Mouse (Mus musculus): ENCODE measurements around the gene Mgp. TPM values are rescaled to one million over a fixed set of nuclear protein-coding genes. Genes with fewer than 3 reads are reported as not detected.
A peak's percentile ranks its signal among the peaks of the same experiment; 100 is the strongest.
"Not testable (repeated sequence)": the region's sequence is repeated elsewhere in the genome, so short reads cannot be mapped to it uniquely, and the experiment has no call there.

Mgp gene
- polyA plus RNA-seq, 1 experiment, result 93.7 TPM

DNA sequence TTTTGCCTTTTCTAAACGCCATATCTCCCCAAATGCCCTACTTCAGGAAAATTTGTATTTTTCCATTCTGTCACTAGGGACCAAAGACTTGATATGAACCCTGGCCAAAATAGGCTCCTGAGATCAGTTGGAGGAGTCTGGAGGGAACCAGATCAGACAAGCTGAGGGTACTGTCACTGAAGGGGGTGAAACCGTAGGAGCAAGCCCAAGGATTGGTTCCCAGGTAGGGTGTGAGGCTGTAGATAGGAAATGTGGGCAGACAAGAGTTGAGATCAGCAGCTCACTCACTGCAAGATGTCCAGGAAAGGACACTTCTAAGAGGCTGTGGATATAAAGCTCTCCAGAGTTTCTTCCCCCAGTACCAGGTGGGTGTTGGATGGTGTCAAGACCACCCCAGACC is 16.4 kb upstream of the Mgp start:
- H3K4me1 ChIP-seq (ENCODE audit: control insufficient read depth, insufficient read depth, low read length), result no peaks in the 10 kb centered on the region
- no peak for DNase-seq
- 0 out of 2 replicates have a peak overlapping the region, but pooled peaks have one; percentile 6 for H3K27ac ChIP-seq (ENCODE audit: insufficient read depth, low read length)
- H3K4me3 ChIP-seq (replicated peaks; ENCODE audit: insufficient read depth, low read depth, low read length), result no peak overlapping the region
- TF ChIP-seq CTCF (IDR thresholded peaks at IDR 0.05; ENCODE audit: borderline replicate concordance, insufficient read depth, low read depth, low read length) (no peak), POLR2A (IDR thresholded peaks at IDR 0.05; ENCODE audit: borderline replicate concordance, insufficient read depth, low read length) (no peak)
- H3K27me3 ChIP-seq (ENCODE audit: control insufficient read depth, insufficient read depth, low read length), result no peaks in the 10 kb centered on the region
- WGBS, result 83% methylated on average over 2 of the region's 2 CpGs

DNA sequence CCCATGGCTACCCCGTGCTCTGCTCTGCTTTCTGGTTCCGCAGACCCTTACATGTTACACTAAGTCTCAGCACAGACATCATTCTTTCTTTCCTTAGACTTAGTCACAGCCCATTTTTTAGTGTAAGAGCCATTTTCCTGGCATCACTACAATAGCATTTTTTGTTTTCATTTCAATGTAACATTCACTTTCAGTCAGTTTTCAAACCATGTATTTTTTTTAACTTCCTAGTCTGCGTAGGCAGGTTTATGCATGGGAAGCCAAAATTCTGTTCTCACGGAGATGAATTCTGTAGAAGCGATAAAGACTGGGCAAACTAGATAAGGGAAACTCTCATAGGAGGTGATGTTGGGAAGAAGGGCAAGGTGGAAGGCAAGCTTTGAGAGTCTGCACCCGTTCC is 13.9 kb upstream of the Mgp start:
- H3K27me3 ChIP-seq (ENCODE audit: control insufficient read depth, insufficient read depth, low read length), result no peaks in the 10 kb centered on the region
- DNase-seq, result no peak

DNA sequence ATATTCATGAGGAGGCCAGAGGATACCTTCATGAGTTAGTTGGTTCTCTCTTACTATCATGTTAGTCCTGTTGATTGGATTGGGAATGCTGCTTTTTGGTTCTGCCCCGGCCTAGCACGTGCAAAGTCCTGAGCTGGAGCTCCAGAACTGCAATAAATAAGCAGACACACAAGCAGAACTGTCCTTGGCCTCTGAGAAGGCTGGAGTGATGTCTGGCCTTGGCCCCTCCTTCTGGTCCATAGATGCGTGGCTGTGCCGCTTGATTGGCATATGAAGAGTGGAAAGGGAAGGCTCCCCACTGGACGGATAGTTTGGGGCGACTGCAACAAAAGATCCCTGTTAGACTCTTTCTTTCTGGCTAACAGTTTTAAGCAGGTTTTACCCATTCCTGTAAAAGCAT is 13.4 kb upstream of the Mgp start:
- DNase-seq, result no peak
- Histone ChIP-seq H3K27ac (ENCODE audit: insufficient read depth, low read length) (no peak overlapping the region), H3K27me3 (ENCODE audit: control insufficient read depth, insufficient read depth, low read length) (no peaks in the 10 kb centered on the region), H3K4me1 (ENCODE audit: control insufficient read depth, insufficient read depth, low read length) (no peaks in the 10 kb centered on the region), H3K4me3 (replicated peaks; ENCODE audit: insufficient read depth, low read depth, low read length) (no peak overlapping the region)
- 71% methylated on average over 6 of the region's 6 CpGs for WGBS
- TF ChIP-seq CTCF (IDR thresholded peaks at IDR 0.05; ENCODE audit: borderline replicate concordance, insufficient read depth, low read depth, low read length), result no peak
- TF ChIP-seq POLR2A (IDR thresholded peaks at IDR 0.05; ENCODE audit: borderline replicate concordance, insufficient read depth, low read length), result no peak

More for the DNA sequence above, 13.9 kb upstream of the Mgp start:
- Histone ChIP-seq H3K27ac (ENCODE audit: insufficient read depth, low read length) (no peak overlapping the region), H3K4me3 (replicated peaks; ENCODE audit: insufficient read depth, low read depth, low read length) (no peak overlapping the region), H3K4me1 (ENCODE audit: control insufficient read depth, insufficient read depth, low read length) (no peaks in the 10 kb centered on the region)
- TF ChIP-seq CTCF (IDR thresholded peaks at IDR 0.05; ENCODE audit: borderline replicate concordance, insufficient read depth, low read depth, low read length) (no peak), POLR2A (IDR thresholded peaks at IDR 0.05; ENCODE audit: borderline replicate concordance, insufficient read depth, low read length) (no peak)
- WGBS, result 94% methylated on average over 6 of the region's 6 CpGs

DNA sequence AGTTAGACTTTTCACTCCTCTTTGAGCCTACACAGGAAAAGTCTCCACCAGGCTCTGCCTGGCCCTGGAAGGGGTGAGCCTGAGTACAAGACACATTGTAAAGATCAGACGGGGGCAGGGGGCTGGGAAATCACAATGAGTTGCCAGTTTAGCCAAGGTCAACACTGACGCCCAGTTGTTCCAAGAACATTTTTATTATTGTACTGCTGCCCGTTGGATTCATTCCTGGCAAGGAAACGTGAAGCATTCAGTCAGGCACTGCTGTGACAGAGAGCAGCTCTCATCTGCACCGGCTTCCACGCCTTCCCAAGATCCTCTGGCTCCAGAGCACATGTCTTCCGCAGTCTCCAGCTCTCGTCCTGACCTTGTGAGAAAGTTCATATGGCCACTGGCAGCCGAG is 12.2 kb upstream of the Mgp start:
- Histone ChIP-seq H3K27ac (ENCODE audit: insufficient read depth, low read length) (no peak overlapping the region), H3K4me3 (replicated peaks; ENCODE audit: insufficient read depth, low read depth, low read length) (no peak overlapping the region), H3K27me3 (ENCODE audit: control insufficient read depth, insufficient read depth, low read length) (no peaks in the 10 kb centered on the region), H3K4me1 (ENCODE audit: control insufficient read depth, insufficient read depth, low read length) (no peaks in the 10 kb centered on the region)
- no peak for DNase-seq
- 38% methylated on average over 9 of the region's 9 CpGs for WGBS
- TF ChIP-seq CTCF (IDR thresholded peaks at IDR 0.05; ENCODE audit: borderline replicate concordance, insufficient read depth, low read depth, low read length) (no peak), POLR2A (IDR thresholded peaks at IDR 0.05; ENCODE audit: borderline replicate concordance, insufficient read depth, low read length) (no peak)

DNA sequence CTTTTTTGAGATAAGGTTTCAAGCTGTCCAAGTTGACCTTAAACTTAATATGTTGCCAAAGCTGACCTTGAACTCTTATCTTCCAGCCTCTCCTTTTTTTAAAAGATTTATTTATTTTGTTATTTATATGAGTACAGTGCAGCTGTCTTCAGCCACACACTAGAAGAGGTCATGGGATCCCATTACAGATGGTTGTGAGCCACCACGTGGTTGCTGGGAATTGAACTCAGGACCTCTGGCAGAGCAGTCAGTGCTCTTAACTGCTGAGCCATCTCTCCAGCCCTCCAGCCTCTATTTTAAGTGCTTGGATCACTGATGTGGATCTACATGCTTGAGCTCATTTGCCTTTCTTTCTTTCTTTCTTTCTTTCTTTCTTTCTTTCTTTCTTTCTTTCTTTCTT is 9.1 kb upstream of the Mgp start:
- H3K4me3 ChIP-seq (replicated peaks; ENCODE audit: insufficient read depth, low read depth, low read length); H3K4me1 ChIP-seq (ENCODE audit: control insufficient read depth, insufficient read depth, low read length); H3K27ac ChIP-seq (ENCODE audit: insufficient read depth, low read length); H3K27me3 ChIP-seq (ENCODE audit: control insufficient read depth, insufficient read depth, low read length); DNase-seq: not testable (repeated sequence)
- WGBS, result 53% methylated on average over 1 of the region's 1 CpGs

DNA sequence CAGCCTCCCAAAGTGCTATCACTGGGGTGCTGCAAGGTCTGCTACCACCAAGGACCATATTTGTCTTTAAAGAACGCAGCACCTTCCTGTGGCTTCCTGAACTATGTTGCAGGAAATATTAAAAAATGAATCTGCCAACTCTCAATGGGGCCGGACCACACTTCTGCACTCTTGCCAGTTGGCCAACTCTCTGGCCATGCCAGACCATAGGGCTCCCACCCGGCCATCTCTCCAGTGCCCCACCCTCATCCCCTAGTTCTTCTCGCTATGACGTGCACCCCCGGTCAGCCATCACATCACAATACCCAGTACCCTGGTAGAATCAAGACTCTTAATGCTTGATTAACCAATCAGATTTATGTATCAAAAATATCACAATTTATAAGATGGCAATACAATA is 8.3 kb upstream of the Mgp start:
- no peak overlapping the region for H3K27ac ChIP-seq (ENCODE audit: insufficient read depth, low read length)
- 81% methylated on average over 6 of the region's 6 CpGs for WGBS
- DNase-seq, result no peak
- no peaks in the 10 kb centered on the region for H3K27me3 ChIP-seq (ENCODE audit: control insufficient read depth, insufficient read depth, low read length)
- TF ChIP-seq CTCF (IDR thresholded peaks at IDR 0.05; ENCODE audit: borderline replicate concordance, insufficient read depth, low read depth, low read length) (no peak), POLR2A (IDR thresholded peaks at IDR 0.05; ENCODE audit: borderline replicate concordance, insufficient read depth, low read length) (no peak)
- H3K4me1 ChIP-seq (ENCODE audit: control insufficient read depth, insufficient read depth, low read length), result no peaks in the 10 kb centered on the region
- H3K4me3 ChIP-seq (replicated peaks; ENCODE audit: insufficient read depth, low read depth, low read length), result no peak overlapping the region

DNA sequence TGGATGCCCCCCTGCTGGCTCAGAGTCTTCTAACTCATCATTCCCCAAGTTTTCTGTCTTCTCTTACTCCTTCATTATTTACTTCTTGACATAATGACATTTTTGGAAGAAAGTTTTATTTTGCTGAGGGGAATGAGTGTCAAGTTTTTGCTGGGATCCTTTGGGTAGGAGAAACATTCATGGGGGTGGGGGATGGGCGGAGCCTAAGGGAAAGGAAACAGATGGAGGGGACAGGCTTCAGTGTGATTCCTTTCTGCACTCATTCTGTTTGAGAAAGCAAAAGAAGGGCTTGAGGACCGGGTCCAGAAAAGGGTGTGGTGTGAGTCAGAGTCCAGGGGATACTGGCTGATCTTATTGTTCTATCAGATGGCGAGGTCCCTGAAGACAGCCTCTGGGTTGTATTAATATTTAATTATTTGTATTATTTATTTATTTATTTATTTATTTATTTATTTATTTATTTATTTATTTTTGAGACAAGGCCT is 7.8 kb upstream of the Mgp start:
- TF ChIP-seq CTCF (IDR thresholded peaks at IDR 0.05; ENCODE audit: borderline replicate concordance, insufficient read depth, low read depth, low read length) (no peak), POLR2A (IDR thresholded peaks at IDR 0.05; ENCODE audit: borderline replicate concordance, insufficient read depth, low read length) (no peak)
- H3K27ac ChIP-seq (ENCODE audit: insufficient read depth, low read length), result no peak overlapping the region
- no peaks in the 10 kb centered on the region for H3K27me3 ChIP-seq (ENCODE audit: control insufficient read depth, insufficient read depth, low read length)
- H3K4me1 ChIP-seq (ENCODE audit: control insufficient read depth, insufficient read depth, low read length), result no peaks in the 10 kb centered on the region
- 84% methylated on average over 3 of the region's 3 CpGs for WGBS
- H3K4me3 ChIP-seq (replicated peaks; ENCODE audit: insufficient read depth, low read depth, low read length), result no peak overlapping the region
- DNase-seq, result no peak

DNA sequence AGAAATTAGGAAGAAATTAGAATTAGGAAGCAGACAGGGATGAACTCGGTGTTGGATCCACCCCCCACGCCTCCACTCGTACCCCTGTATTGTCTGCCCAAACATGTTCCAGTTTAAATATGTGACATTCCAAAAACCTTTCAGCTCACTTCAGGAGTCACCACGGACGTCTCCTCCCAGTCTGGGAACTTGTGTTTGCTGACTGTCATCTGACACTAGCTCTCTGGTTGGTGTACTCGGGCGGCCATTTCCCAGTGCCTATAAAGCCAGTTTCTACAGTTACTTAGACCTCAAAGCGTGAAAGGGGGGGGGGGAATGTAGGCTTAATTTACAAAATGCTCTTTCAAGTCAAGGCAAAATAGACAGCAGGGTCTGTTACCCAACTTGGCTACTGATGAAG is 6.1 kb upstream of the Mgp start:
- Histone ChIP-seq H3K4me1 (ENCODE audit: control insufficient read depth, insufficient read depth, low read length) (no peaks in the 10 kb centered on the region), H3K27me3 (ENCODE audit: control insufficient read depth, insufficient read depth, low read length) (no peaks in the 10 kb centered on the region), H3K4me3 (replicated peaks; ENCODE audit: insufficient read depth, low read depth, low read length) (no peak overlapping the region), H3K27ac (ENCODE audit: insufficient read depth, low read length) (no peak overlapping the region)
- no peak for DNase-seq
- 75% methylated on average over 8 of the region's 8 CpGs for WGBS
- no peak for TF ChIP-seq POLR2A (IDR thresholded peaks at IDR 0.05; ENCODE audit: borderline replicate concordance, insufficient read depth, low read length)
- no peak for TF ChIP-seq CTCF (IDR thresholded peaks at IDR 0.05; ENCODE audit: borderline replicate concordance, insufficient read depth, low read depth, low read length)

All from cerebellum, adult 2 months (tissue).